Mouse (Mus musculus): ENCODE measurements around the gene Sec14l1. TPM values are rescaled to one million over a fixed set of nuclear protein-coding genes. Genes with fewer than 3 reads are reported as not detected.

Sec14l1 gene
- total RNA-seq, 2 experiments from 2014 or later = 91.6 to 93.4 TPM

DNA sequence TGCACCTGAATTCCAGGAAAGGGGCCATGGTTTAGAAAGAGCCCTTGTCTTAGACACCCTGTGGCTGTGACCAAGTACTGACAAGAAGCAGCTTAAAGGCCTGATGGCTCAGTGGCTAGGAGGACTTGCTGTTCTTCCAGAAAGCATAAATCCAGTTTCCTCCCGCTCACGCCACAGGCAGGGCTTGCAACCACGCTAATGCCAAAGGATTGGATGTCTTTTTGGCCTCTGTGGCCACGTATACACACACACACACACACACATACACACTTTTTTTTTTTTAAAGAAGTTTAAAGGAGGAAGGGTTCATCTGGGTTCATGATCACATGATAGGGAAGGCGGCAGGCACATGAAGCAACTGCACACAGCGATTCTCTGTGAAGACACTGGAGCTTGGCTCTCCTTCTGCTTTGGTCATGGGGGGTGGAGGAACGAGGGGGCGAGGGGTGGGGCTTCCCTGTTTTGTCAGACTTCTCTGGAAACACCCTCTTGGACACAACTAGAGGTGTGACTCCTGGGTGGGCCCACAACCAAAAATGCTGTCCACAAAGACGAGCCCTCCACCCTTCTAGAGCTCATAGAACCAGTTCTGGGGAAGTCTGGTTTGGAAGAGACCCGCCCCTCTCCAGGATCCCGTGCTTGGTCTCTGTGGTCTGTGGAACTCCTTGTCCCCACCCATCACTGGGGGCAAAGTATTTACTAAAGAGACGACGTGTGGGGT is 26.5 kb upstream of the Sec14l1 start:
- DNase-seq = no peak

DNA sequence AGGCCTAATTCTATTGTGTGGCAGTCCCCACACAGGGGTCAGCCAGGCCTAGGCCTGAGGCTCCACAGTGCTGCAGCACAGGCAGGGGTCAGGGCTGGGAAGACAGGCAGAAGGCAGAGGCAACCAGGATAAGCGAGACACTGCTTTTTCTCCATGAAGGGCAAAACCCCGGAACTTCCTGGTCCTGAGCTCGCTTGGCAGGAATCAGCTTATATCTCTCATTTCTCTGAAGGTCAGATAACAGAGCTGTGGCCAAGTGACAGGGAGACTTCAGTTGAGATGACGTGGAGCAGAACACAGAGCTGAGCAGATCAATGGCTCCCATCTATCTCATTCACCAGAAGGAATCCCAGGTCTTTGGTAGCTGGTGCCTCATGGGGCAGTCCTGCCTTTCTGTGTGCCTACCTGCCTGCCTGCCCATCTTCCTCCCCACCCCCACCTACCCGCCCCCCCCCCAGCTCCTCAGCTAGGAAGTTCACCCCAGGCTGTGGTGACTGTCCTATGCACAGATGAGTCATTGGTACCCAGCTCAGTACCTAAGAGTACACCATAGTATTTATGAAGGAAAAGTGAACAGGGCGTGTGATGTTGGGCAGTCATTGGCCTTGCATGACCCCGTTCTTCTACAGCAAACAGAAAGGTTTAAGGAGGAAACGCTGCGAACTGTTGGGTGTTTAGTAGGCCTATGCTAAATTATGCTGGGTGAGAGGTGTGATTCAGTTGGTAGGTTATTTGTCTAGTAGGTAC is 25.1 kb upstream of the Sec14l1 start:
- DNase-seq = no peak

DNA sequence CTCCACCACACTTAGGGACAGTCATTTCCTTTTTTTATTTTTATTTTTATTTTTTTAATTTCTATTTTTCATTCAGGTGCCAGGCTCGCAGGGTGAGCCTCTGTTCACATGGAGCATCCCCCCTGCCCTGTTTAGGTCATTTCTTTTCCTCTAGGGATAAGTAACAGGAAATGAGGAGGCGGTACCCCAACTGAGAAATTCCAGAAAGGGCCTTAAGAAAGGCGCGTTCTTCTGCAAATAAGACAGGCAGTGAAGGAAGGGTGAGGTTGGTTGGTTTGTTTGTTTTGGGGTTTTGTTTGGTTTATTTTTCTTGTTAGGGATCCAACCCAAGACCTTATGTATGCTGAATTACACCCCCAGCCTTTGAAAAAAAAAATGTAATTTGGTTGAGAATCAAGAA is 23.6 kb upstream of the Sec14l1 start:
- no peak for DNase-seq

DNA sequence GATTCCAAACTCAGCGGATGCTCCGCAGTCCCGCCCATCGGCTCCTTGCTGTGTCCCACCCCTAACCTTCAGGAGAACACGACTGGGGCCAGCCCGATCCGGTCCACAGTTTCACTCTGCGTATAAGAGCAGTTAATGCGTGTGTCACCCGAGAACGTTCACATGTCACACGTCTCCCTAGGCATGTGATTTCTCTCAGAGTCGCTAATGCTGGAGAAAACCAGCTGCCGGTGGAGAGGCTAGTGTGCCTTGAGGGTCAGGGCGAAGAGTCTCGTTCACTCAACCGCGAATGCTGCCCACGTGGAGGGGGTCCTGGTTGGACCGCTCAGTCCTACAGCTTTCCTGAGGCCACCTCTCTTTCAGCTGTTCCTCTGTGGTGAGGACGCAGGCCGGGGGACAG is 23.1 kb upstream of the Sec14l1 start:
- peak; percentile 40 for DNase-seq

DNA sequence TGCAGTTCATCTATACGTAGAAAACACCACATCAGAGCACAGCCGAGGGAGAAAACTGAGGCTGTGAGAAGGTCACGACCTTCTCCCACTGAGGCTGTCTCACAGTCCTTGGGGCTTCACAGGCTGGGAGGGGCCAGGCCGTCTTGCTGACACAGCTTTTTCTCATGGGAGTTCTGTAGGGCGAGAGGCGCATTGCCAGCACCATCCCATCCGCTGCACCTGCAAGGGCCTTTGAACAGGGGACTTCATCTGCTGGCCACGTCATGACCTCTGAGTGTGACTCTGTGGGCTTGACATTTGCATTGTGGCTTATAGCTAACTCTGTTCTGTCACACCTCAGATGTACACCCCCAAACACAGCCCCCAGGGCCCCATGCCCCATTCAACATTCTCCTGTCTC is 22.3 kb upstream of the Sec14l1 start:
- no peak for DNase-seq

DNA sequence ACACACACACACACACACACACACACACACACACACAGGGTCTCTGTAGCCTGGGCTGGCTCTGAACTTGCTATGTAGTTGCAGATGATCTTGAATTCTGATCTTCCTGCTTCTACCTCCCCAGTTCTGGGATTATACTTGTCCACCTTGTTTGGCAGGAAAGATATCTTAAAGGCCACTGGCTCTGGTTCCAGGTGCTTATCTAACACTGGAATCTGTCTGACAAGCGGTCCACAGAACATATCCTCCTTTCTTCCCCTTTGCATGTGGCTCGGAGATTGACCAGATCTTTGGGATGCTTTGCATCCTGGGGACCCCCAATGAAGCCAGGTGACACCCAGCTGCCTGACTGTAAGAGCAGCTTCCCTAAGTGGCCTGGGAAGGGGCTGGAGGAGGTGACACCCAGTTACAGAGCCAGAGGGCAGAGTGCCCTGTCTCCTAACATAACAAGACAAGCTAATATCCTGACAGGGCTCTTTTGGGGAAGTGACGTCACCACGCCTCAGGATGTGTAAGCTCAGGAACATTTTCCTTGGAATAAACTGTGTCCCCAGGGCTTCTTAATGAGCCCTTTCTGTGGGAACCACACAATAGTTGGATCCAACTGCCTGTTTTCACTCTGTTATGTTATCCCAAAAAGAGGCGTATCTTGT is 20.9 kb upstream of the Sec14l1 start:
- peak; percentile 44 for DNase-seq

DNA sequence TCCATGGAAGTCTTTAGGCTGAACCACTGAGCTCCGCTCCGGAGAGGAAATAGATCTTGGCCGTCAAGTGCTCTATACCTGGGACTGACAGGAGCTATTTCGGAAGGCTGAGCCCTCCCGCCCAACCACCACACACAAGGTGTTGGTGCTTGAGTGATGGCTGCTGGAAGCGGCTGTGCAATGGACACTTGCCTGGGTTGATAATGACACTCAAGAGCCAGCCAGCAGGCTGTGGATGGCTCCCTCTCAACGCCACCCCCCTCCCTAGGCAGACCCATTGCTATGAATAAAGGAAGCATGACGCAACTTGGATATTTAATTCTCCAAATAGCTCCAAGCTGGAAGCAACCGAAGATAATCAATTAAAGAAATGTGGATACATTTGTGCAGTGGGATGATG is 20.3 kb upstream of the Sec14l1 start:
- peak; percentile 36 for DNase-seq

DNA sequence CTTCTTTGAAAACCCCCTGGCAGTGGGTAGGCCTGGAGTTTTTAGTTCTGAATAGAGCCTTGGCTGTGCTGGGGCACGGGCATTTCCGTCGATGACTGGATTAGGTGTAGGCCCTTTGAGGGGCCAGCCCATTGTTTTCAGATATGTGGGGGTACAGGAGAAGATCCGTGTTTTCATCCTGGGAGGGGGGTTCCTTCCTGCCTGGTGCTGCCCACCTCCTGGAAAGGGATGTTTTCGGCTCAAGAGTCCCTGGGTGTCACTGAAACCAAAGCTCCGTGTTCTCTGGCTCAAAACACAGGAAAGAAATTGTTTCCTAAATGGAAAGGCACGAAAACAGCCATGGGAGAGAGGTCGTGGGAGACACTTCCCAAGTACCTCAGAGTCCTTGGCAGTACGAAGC is 17.9 kb upstream of the Sec14l1 start:
- no peak for DNase-seq

DNA sequence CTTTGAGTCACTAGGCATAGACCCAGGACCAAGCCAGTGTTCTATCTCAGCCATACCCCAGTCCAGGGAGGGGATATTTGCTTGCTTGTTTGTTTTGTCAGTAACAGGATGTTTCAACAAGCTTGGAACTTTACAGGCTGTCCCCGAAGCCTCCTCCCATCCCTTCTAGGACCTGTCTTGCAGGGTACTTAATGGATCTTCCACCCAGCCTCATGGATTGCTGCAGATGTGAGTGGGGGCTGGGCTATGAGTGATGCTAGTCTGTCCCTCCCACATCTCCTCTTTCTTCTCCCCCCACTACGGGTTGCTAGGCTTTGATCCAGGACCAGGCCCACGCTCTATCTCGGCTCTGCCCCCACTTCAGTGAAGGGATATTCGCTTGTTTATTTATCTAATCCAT is 16.8 kb upstream of the Sec14l1 start:
- DNase-seq = no peak

DNA sequence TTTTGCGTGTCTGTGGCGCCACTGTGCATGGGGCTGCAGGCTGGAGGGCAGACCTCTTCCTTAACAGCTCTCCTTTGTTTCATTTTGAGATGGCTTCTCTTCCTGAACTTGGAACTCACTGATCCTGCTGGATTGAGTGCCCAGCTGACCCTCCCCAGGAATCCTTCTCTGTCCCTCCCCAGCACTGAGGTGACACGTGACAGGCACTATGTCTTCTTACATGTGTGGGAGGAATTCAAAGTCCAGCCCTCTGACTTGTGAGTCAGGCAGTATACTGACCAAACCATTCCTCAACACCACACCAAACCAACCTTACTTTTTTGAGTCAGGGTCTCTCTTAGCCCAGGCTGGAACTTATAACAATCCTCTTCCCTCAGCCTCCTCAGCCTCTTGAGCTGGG is 16.2 kb upstream of the Sec14l1 start:
- DNase-seq = no peak

DNA sequence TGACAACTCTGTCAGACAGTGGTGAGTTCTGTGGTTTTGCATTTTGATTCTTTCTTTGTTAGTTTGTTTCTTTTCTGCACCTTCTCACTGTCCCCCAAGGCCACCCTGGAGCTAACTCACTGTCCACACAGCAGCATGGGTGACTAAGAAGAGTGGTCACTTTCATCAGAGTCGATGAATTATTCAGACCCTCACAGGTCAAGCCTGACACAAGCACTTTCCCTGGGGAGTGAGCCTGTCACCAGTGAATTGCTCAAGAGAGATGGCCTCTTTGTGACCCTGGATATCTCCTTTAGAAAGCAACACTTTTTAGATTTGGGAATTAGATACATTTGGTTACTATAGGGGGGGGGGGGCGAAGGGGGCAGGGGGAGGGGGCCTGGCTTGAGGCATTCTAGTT is 15.6 kb upstream of the Sec14l1 start:
- no peak for DNase-seq

DNA sequence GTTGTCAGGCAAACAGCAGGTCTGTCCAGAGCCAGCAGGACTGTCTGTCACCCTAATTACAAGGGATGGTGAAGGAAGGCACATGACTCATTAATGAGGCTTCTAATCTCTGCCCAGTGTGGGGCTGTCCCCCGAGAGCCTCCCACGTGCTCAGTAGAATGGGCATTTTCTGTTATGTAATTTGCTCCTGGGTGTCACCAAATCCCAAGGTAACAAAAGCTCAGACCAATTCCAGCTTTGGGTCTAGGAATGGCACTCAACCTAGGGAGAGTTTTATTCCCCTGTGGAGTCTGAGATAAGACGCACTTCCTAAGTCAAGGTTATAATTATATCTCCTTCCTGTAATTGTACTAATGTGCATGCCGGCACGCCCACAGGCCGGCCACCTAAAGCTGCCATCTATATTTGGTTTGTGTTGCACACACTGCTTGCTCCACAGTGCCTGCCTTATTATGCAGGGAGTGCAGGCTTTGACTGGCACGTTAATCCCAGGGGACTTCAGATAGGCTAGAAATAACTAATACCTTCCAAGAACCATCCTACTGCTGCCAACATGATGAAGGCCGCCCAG is 13.5 kb upstream of the Sec14l1 start:
- DNase-seq = no peak

DNA sequence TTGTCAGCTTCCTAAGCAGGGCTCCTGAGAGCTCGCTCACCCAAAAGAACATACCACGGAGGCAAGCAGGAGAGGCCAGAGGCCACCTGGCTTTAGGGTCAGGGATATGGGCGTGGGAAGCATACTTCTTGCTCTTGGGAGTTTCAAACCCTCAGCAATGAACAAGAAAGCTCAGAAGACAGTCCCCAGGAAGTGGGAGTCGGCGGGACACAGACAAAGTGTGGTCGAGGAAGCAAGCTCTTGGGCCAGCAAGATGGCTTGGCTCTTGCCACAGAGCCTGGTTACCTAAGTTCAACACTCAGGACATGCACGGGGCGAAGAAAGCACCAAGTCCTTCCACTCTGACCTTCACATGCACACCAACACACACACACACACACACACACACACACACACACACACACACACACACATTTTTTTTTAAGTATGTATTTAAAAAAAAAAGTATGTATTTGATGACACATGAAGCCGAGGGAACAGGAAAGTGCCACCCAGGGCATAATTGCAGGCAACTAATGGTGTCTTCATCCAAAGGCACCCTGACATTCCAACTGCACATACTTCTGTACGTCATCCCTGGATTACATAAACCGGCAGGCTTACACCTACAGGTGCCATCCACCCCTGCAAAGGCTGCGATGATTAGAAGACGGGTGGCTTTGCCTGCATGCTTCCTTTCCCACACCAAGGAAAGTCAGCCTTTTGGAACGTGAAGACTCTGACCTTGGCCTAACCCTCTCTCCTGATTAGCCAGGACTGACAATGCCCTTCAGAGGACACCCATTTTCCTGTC is 12.8 kb upstream of the Sec14l1 start:
- no peak for DNase-seq

DNA sequence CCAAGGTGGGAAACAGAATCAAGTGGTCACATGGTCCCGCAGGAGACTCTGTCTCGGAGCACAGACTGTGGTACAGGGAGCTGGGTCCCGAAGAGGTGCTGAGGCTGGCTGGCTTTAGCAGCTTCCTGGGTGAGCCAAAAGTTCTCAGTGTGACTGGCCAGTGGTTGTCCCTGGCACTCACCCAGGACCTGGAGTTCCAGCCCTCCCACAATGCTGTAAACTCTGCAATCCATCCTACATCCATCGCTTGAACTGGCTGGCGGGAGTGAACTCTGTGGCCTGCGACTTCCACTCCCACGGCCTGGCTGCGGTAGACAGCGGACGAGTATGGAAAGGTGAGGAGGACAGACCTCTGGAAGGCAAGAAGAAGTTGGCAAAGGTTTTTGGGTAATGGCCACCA is 11.4 kb upstream of the Sec14l1 start:
- DNase-seq = peak; percentile 66

DNA sequence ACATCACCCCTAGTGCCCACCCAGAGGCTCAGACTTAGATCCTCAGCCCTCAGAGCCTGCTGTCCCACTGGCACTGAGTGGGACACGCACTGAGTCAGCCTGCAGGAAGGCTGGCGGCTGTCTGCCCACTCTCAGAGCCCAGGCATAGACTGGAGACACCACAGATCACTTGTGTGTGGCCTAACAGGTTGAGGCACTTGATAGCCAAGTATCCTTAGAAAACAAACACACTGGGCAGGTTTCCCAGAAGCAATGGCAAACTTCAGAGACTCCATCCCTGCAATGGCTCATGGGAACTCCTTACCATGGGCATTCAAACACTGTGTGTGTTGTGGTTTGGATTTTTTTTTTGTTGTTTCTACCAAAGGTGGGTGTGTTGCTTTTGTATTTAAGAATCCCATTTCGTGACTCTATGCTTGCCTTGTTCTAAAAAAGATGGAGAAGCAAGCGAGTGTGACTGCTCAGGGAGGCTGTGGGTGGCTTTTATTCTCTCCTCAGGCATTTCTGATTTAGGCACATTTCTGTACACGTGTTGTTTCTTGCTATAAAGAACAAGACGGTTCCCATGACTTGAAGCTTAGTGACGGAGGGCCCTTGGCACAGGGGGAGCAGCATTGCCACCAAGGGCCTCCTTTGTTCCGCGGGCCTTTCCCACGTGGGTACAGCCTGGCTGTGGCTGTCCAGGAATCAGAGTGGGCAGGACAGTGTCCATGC is 10.8 kb upstream of the Sec14l1 start:
- no peak for DNase-seq

DNA sequence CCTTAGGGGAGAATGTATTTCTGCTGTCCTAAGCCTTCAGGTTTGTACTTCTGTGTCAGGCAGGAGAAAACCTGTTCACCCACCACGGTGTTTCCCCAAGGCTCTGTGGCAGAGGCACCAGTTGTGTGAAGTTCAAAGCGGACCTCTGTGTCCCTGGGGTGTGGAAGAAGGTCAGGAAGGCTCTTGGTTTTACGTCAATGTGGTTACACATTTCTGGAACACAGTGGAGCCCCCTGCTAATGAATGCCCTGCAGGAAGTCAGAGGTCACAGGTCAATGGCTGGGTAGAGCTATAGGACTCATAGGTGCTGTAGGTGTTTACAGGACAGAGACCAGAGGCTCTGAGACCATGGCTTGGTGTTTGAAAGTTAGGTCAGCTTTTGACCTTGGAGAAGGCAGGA is 9.7 kb upstream of the Sec14l1 start:
- no peak for DNase-seq

DNA sequence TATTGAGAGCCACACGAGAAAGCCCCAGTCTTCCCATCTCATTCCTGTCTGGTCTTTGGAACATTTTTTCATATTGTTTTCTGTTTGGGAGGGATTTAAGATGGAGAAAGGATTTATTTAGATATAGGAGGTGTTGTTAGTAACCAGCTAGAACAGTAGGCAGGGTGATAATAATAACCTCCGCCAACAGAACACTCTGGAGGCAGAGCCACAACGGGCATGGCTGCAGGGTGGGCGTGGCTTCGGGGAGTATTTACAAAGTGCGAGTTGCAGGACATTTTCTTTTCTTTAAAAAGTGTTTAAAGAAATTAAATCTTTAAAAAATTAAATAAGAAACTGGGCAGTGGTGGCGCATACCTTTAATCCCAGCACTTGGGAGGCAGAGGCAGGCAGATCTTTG is 9.1 kb upstream of the Sec14l1 start:
- no peak for DNase-seq

DNA sequence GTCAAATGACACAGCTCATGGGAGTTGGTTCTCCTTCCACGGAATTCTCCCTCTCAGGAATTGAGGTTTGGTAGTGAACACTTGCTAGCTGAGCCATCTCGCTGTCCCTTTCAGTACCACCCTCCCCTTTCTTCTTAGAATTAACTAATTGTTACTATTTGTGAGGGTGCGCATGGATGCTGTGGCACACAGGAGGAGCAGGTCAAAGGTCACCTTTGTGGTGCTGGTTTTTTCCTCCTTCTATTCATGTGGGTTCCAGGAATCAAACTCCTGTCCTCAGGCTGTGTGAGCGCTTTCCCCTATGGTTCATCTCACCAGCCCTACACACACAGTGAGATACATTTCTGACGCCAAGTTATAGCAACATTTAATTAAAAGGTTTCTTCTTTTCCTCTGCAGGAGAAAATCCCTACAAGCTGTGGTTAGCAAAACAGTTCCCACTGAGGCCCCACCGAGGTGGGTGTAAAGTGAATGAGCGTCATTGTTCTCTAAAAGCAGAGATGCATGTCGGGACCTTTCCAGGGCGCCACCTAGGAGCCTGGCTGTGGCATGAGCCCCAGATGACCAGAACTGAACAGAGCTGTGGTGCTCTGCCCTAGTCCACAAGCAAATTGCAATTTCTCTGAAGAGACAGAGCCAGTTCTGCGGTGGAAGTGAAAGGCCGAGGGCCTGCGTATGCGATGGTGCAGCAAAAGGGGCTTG is 8.2 kb upstream of the Sec14l1 start:
- DNase-seq = no peak

DNA sequence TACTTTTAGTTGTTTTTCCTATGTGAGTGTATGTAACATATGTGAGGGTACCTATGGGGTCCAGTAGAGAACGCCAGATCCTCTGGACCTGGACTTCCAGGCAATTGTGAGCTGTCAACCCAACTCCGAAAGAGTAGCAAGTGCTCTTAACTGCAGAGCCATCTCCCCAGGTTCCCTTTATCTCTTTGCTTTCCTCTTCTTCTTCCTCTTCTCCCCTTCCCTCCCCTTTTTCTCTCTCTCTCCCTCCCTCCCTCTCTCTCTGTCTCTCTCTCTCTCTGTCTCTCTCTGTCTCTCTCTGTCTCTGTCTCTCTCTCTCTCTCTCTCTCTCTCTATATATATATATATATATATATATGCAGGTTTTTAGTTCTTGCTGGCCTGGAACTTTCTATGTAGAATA is 7.1 kb upstream of the Sec14l1 start:
- DNase-seq = no peak

DNA sequence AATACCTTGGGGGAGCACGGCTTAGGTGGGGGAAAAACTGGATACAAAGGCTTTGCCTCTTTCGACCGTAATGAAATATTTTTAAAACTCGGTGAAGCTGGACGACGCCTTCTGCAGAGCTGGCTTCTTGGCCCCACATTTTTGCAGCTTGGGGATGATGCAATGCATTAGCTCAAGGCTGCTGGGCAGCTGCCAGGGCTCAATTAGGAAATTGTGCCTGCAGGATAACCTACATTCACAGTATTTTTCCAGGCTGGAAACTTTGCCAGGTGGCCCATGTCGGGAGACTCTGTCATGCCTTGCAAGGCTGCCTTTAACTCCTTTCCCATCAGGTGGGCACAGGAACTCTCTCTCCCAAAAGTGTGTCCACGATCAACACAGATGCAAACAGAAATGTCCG is 6.4 kb upstream of the Sec14l1 start:
- peak; percentile 79 for DNase-seq
